Mouse (Mus musculus): ENCODE measurements at regions not wholly inside any gene's neighbourhood (a gene's known extent, or its start where the extent isn't known, plus 50 kb on each side); places are given as distances from the start of the nearest gene placed in this dataset.

GRCm38 (mm10) chr3:150109561-150109960, 1119.2 kb upstream of the Adgrl2 start:
- no peak for DNase-seq (ENCODE audit: low spot score)

DNA sequence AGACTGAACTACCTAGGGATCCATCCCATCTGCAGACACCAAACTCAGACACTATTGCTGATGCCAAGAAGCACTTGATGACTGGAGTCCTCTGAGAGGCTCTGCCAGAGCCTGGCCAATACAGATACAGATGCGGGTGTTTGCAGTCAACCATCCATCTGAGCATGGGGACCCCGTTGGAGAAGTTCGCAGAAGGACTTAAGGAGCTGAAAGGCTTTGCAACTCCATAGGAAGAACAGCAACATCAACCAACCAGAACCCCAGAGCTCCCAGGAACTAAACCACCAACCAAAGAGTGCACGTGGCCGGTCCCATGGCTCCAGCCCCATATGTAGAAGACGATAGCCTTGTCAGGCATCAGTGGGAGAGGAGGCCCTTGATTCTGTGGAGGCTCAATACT, 1121.9 kb upstream of the Adgrl2 start:
- DNase-seq (ENCODE audit: low spot score), result no peak

DNA sequence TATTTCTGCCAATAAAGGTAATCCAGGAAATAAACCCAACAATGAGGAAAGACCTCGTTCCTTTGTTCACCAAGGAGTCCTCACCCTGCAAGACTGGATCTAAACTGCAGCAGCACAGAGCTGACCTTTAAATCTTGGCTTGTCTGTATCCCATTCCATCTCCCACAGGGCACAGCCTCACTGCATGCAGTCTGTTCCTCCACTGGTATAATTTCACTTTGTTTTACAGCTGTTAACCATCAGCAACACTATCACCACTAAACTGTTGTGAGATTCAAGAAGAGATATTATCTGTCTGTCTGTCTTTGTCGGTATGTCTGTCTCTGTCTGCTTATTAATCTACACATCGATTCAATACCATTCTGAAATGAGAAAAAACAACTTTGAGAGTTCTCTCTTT, 1129.5 kb upstream of the Adgrl2 start:
- DNase-seq (ENCODE audit: low spot score), result no peak

DNA sequence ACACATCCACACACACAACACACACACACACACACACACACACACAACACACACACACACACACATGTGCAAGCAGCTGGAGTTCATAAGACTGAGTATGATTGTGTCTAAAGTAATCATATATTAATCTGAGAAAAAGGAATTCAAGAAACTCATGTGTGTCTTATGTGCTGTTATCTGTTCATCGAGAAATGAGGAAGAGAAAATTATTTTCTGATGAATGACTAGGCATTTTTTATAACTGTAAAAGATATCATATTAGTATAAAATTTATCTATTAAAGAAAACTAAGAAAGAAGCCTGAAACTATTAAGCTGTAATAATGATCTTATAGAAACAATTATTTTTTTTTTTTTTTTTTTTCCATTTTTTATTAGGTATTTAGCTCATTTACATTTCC, 1156.3 kb upstream of the Adgrl2 start:
- DNase-seq (ENCODE audit: low spot score), result no peak

- peak; percentile 45 for DNase-seq (ENCODE audit: low spot score)
These were observed 1160.9 kb upstream of the Adgrl2 start for GRCm38 (mm10) chr3:150151152-150151822.

DNA sequence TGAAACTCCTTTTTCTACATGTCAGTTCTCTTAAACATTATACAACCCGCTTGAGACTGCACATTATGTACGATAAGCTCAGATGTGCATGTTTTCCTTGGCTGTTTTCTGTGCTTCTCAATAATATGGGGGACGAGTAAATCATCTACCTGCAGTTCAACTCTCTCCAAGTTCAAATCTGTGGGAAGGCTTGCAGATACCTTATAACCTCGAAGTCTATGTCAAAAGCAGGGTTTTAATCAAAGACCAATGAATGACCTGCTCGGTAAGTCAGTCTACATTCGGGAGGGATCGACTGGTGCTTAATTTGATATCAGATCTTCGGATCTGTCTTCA, 1161.4 kb upstream of the Adgrl2 start:
- peak; percentile 4 for DNase-seq (ENCODE audit: low spot score)

DNA sequence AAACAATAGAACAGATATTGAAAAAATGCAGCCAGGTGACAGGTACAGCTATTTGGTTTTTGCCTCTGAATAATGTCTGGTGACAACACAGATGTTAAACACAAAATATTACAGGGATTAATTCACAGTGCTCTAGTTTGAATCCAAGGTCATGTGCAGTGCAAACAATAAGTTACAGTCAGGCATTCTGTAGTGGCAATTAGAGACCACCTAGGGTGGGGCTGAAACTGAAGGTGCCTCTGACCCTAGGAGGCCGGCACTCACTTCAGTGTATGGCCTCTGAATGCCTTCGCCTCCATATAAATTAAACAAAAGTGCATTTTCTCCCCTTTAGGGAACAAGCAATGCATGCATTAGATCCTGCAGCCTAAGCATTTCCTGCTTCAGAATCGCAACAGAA, 1162.5 kb upstream of the Adgrl2 start:
- DNase-seq (ENCODE audit: low spot score), result peak; percentile 20

DNA sequence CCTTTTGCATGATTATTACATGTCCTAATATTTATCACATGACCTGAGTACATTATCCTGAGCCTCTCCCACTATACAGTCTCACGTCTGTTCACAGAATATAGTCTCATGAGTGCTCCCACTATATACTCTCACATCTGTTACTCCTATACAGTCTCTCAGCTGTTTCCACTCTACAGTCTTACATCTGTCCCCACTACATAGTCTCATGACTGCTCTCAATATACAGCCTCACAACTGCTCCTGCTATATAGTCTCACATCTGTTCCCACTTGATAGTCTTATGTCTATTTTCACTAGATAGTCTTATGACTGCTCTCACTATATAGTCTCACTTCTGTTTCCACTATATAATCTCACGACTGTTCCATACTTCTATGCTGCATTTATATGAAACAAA, 1195.5 kb upstream of the Adgrl2 start:
- DNase-seq (ENCODE audit: low spot score), result no peak

- DNase-seq (ENCODE audit: low spot score), result no peak
These were observed 1202.8 kb upstream of the Adgrl2 start for GRCm38 (mm10) chr3:150193132-150193531.

- peak; percentile 10 for DNase-seq (ENCODE audit: low spot score)
These were observed 1208.1 kb upstream of the Adgrl2 start for GRCm38 (mm10) chr3:150198492-150198891.

- DNase-seq (ENCODE audit: low spot score), result no peak
These were observed 1215.5 kb upstream of the Adgrl2 start for GRCm38 (mm10) chr3:150205902-150206301.

- no peak for DNase-seq (ENCODE audit: low spot score)
These were observed 1204.4 kb upstream of the Adgrl4 start for GRCm38 (mm10) chr3:150233279-150233678.

- no peak for DNase-seq (ENCODE audit: low spot score)
These were observed 1200.6 kb upstream of the Adgrl4 start for GRCm38 (mm10) chr3:150236946-150237600.

DNA sequence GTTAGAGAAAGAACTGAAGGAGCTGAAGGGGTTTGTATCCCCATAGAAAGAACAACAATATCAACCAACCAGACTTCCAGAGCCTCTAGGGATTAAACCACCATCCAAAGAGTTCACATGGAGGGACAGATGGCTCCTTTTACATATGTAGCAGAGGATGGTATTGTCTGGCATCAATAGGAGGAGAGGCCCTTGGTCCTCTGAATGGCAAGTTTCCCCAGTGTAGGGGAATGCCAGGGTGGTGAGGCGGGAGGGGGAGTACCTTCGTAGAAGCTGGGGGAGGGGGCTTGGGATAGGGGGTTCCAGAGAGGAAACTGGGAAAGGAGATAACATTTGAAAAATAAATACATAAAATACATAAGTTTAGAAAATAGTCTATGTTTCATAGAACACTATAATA, 1162.6 kb upstream of the Adgrl4 start:
- DNase-seq (ENCODE audit: low spot score), result no peak

GRCm38 (mm10) chr3:150296057-150296710, 1141.5 kb upstream of the Adgrl4 start:
- peak; percentile 42 for DNase-seq (ENCODE audit: low spot score)

DNA sequence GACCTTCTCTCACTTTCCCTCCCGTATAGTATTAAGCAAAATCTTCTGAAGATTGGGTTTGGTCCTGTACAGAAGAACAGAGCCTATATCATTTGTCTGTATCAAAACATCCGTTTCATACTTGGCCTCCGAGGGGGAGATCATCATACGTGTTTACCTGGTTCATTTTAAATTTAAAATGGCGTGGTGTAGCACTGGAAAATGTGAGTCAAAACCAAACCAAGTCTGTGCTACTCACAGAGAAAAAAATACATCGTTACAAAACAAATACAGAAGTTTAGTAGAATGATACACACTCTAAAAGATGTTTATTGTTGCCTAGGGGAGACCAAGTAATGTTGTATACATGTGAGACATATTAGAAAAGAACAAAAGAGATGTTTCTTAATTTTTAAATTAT, 1108.9 kb upstream of the Adgrl4 start:
- DNase-seq (ENCODE audit: low spot score), result no peak

DNA sequence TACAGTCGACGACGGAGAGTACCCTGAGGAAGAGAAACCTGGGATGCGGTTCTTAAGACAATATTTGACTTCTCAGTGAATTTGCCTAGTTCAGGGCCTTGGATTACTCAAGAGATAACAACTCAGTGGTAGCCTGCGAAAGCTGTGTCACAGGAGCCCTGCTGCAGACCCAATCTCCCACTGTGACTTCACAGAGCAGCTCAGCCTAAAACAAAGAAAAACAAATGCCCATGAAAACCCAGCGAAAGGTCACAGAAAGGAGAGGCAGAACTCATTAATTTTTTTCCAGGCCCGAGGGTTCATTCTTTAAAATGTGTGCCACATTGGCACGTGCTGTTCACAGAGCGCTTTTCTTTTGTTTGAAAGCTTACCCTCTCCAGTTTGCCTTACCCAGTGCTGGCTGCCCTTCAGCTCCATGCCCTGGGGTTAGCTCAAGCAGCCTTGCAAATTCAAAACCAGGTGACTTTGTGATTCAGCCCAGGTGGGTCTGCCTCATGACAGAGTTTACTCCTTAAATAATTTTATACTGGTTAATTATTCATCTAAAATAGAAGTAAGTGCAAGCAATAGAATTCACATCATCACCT, 1085.5 kb upstream of the Adgrl4 start:
- DNase-seq (ENCODE audit: low spot score), result peak; percentile 40

GRCm38 (mm10) chr3:150365766-150366165, 1071.9 kb upstream of the Adgrl4 start:
- no peak for DNase-seq (ENCODE audit: low spot score)

DNA sequence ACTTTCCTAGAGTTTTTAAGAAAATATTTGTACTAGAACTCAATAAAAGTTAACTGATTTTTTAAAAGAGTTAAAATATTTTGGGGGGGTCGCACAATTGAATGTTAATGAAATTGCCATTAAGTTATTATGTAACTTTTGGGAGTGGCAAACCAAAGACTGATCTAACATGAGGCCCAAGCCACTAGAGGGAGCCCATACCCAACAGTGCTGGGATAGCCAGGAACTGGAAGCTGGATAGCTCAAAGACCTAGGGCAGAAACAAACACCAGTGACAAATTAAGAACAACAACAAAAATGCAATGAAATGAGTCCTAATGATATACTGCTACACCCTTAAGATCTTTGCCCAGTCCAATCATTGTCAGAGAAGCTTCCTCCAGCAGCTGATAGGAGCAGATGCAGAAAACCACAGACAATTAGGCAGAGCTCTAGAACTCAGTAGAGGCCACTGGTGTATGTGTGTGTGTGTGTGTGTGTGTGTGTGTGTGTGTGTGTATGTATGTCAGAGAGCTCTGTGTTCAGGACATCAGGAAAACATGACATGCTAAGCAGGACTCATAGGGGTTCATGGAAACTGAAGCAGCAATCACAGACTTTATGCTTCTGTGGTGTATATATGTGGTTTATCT, 1052.6 kb upstream of the Adgrl4 start:
- peak; percentile 80 for DNase-seq (ENCODE audit: low spot score)

DNA sequence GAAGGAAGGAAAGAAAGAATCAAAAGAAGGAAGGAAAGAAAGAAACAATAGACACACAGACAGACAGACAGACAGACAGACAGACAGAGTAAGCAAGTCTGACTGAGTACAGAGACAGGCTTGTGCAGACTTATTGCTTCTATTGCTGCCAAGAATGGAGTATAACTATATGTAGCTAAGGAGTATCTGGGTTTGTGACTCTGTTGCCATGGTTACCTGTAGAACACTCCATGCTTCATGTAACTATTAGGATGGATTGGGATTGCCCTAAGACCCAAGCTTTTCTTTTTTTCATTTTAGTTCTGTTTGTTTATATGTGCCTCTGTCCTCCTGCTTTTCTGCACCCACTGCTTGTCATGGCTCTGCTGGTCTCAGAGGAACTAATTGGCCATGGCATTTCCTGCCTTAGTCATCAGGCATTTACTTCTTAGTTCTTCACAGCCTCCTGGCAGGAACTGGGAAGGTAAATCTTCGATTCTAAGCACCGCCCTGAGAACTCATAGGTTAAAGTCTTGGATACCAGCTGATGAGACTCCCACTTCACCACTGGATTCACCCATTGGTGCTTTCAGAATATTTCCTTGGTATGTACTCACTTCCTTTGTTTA, 1035.9 kb upstream of the Adgrl4 start:
- DNase-seq (ENCODE audit: low spot score), result no peak

GRCm38 (mm10) chr3:150406086-150406485, 1031.6 kb upstream of the Adgrl4 start:
- DNase-seq (ENCODE audit: low spot score), result no peak

- no peak for DNase-seq (ENCODE audit: low spot score)
These were observed 1022.4 kb upstream of the Adgrl4 start for GRCm38 (mm10) chr3:150415277-150415676.

All from retina, embryonic 14.5 days (tissue).